Mouse (Mus musculus): ENCODE results near the gene Abcg8. TPM values are rescaled to one million over a fixed set of nuclear protein-coding genes. Genes with fewer than 3 reads are reported as not detected.

Abcg8 gene
- polyA plus RNA-seq, 1 experiment from 2014 or later: 0.14 TPM

DNA sequence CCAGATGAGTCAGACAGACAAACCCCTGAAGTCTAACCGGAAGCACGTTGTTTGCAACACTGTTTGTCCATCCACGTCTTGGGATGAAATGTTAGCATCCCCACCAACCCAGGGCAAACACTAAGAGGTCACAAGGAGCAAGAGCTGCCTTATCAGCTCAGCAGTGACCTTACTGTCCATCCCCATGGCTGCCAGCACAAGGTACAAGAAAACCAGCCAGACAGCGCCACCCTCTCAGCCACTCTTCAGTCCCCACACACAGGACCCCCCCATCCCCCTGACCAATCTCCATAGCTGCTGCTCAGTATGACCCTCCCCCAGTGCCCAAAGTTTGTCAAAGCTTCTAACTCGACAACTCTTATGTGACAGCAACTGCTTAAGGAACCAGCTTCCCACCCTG lies 41.3 kb downstream of the Abcg8 start:
- 75% methylated on average over 5 of the region's 5 CpGs for WGBS (ENCODE audit: insufficient replicate concordance)
- H3K4me1 ChIP-seq: no peaks in the 10 kb centered on the region
- no peak overlapping the region for H3K4me2 ChIP-seq
- no peak overlapping the region for H3K9ac ChIP-seq
- H3K4me3 ChIP-seq: no peak overlapping the region
- ATAC-seq: no peak
- no peak overlapping the region for H3K27ac ChIP-seq
- H3K36me3 ChIP-seq: peaks cover 82% of the 10 kb centered on the region
- H3K27me3 ChIP-seq (replicated peaks): no peaks in the 10 kb centered on the region
- H3K9me3 ChIP-seq (replicated peaks): no peaks in the 10 kb centered on the region

DNA sequence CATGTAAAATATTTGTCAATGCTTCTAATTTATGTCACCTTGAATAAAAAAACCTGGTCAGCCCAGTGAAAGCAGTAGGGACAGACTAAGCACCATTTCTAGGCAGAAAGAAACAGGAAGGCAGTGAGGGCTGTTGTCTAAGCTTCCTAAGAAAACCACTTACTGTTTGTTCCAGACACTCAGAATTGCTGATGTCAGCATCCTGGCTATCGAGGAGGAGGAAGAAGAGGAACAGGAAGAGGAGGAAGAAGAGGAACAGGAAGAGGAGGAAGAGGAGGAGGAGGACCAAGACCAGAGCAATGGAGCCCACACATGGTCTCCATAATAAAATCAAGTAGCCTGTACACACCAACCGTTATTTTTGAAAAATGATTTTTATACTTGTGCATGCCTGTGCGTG lies 43.0 kb downstream of the Abcg8 start:
- Histone ChIP-seq H3K9ac (no peak overlapping the region), H3K4me2 (no peak overlapping the region), H3K27ac (no peak overlapping the region), H3K36me3 (peaks cover 79% of the 10 kb centered on the region), H3K9me3 (replicated peaks) (no peaks in the 10 kb centered on the region), H3K27me3 (replicated peaks) (no peaks in the 10 kb centered on the region), H3K4me3 (no peak overlapping the region), H3K4me1 (no peaks in the 10 kb centered on the region)
- 62% methylated on average over 3 of the region's 3 CpGs for WGBS (ENCODE audit: insufficient replicate concordance)
- ATAC-seq: no peak

DNA sequence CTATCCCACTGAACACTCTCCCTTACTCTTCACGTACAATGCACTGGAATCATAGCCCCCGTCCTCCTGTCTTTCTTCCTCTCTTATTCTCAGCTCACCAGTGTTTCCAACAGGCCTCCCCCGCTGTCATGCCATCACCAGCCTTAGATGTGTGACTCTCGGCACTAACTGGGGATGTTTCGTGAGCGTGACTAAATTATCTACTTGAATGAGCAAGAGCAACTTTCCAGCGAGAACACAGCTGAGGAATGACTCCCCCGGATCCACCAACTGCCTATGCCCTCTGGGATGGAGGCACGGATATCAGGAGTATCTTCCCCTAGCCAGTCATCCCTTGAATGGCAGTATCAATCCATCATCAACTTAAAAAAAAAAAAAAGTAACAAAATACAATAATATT lies 47.9 kb downstream of the Abcg8 start:
- 82% methylated on average over 9 of the region's 9 CpGs for WGBS (ENCODE audit: insufficient replicate concordance)
- ATAC-seq: no peak
- H3K36me3 ChIP-seq: peaks cover 88% of the 10 kb centered on the region

DNA sequence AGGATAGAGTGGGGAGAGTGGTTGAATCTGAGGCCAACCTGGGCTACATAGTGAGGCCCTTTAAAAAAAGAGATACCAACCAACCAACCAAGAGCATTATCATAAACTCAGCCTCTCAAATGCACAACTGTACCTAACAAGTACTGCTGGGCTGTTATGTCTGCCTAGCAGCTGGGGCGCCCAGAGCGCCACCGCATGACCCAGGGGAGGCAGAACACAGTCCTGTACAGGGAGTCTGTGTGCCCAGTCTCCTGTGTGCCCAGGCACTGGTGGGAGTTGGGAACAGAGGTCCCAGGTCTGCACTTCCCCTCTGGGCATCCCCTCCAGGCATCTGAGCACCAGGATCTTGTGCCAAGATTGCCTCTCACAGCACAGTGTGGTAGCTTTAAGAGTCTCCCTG lies 49.1 kb downstream of the Abcg8 start:
- H3K9me3 ChIP-seq (replicated peaks): no peaks in the 10 kb centered on the region
- no peak overlapping the region for H3K4me3 ChIP-seq
- H3K9ac ChIP-seq: no peak overlapping the region
- H3K4me1 ChIP-seq: peaks cover 29% of the 10 kb centered on the region
- no peak overlapping the region for H3K4me2 ChIP-seq
- WGBS (ENCODE audit: insufficient replicate concordance): 91% methylated on average over 3 of the region's 3 CpGs
- no peak for ATAC-seq
- H3K36me3 ChIP-seq: peaks cover 88% of the 10 kb centered on the region
- H3K27me3 ChIP-seq (replicated peaks): no peaks in the 10 kb centered on the region
- H3K27ac ChIP-seq: no peak overlapping the region

More for the DNA sequence above, 47.9 kb downstream of the Abcg8 start:
- H3K4me3 ChIP-seq: no peak overlapping the region
- H3K27me3 ChIP-seq (replicated peaks): no peaks in the 10 kb centered on the region
- H3K4me2 ChIP-seq: no peak overlapping the region
- no peak overlapping the region for H3K9ac ChIP-seq
- H3K9me3 ChIP-seq (replicated peaks): no peaks in the 10 kb centered on the region
- H3K4me1 ChIP-seq: peaks cover 21% of the 10 kb centered on the region
- no peak overlapping the region for H3K27ac ChIP-seq

DNA sequence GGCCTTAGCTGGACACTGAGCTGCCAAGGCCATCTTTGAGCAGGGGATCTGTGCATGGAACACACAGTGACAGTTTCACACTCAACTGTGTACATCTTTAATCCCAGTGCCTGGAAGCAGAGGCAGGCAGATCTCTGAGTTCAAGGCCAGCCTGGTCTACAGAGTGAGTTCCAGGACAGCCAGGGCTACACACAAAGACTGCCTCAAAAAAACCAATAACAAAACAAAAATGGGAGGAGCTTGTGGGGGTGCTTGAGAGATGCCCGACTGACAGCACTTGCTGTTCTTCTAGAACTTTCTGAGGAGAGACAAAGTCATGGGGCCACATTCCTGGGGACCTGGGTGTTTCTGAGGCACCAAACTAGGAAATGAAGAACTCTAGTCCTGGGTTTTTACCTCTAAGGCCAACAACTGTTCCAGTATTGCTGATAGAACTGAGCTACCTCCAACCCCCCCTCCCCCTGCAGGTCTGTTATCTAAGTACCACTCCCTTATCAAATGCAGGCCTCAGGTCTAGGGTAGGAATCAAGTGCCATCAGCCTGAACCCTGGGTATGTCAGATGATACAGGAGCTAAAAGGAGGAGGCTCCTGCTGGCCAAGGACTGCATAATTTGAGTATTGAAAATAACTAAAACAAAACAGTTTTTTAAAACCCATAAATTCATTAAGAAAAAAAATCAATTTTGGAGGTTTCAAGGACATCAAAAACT lies 52.3 kb downstream of the Abcg8 start:
- no peaks in the 10 kb centered on the region for H3K27me3 ChIP-seq (replicated peaks)
- H3K36me3 ChIP-seq: peaks cover 83% of the 10 kb centered on the region
- H3K27ac ChIP-seq: peak overlapping the region; percentile 81
- H3K9me3 ChIP-seq (replicated peaks): no peaks in the 10 kb centered on the region
- 43% methylated on average over 1 of the region's 1 CpGs for WGBS (ENCODE audit: insufficient replicate concordance)
- peak; percentile 99 for ATAC-seq
- peak overlapping the region; percentile 49 for H3K4me2 ChIP-seq
- peak overlapping the region; percentile 39 for H3K9ac ChIP-seq
- H3K4me3 ChIP-seq: no peak overlapping the region
- H3K4me1 ChIP-seq: peaks cover 40% of the 10 kb centered on the region

DNA sequence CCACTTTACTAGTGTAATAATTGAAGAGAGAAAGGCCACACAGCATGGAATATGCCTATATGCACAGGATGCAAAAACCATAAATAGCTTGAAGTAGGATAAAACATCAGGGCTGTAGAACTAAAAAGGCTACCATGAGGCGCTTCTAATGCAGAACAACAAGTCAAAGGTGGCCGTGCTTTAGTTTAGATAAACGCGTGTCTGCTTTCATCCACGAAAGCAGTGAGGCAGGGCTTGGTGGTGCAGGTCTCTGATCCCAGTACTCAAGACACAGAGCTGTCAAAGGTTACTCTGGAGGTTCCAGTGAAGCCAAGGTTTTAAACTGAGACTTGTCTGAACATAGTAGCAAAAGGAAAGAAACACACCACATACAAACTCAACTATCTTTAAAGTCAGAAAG lies 53.0 kb downstream of the Abcg8 start:
- Histone ChIP-seq H3K36me3 (peaks cover 82% of the 10 kb centered on the region), H3K27me3 (replicated peaks) (no peaks in the 10 kb centered on the region), H3K4me2 (peak overlapping the region; percentile 49), H3K4me1 (peaks cover 40% of the 10 kb centered on the region), H3K27ac (peak overlapping the region; percentile 81), H3K9ac (peak overlapping the region; percentile 23; the same call in 1 of the 2 replicates), H3K9me3 (replicated peaks) (no peaks in the 10 kb centered on the region), H3K4me3 (no peak overlapping the region)
- peak; percentile 66 for ATAC-seq
- 41% methylated on average over 5 of the region's 5 CpGs for WGBS (ENCODE audit: insufficient replicate concordance)

DNA sequence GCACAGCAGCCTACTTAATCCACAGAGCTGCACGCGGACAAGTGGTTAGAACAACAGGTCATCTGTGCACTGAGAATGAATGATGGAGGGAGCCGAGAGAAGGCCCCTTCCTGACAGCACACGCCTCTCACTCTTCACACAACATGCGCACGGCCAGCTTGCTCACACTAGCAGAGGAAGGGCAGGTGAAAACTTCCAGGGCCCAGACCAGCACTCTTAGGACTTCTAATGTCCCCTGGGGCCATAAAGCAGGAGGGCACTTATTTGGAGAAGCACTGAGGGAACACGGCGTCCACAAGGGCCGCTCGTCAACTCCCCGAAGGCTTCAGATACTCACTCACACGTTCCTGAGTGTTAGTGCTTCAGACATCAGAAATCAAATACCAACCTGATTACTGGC lies 55.3 kb downstream of the Abcg8 start:
- ATAC-seq: no peak
- Histone ChIP-seq H3K4me1 (peaks cover 45% of the 10 kb centered on the region), H3K27me3 (replicated peaks) (no peaks in the 10 kb centered on the region), H3K36me3 (peaks cover 80% of the 10 kb centered on the region), H3K9ac (no peak overlapping the region), H3K9me3 (replicated peaks) (no peaks in the 10 kb centered on the region), H3K4me2 (no peak overlapping the region), H3K27ac (no peak overlapping the region; the same call in 1 of the 2 replicates), H3K4me3 (no peak overlapping the region)
- 90% methylated on average over 12 of the region's 12 CpGs for WGBS (ENCODE audit: insufficient replicate concordance)

DNA sequence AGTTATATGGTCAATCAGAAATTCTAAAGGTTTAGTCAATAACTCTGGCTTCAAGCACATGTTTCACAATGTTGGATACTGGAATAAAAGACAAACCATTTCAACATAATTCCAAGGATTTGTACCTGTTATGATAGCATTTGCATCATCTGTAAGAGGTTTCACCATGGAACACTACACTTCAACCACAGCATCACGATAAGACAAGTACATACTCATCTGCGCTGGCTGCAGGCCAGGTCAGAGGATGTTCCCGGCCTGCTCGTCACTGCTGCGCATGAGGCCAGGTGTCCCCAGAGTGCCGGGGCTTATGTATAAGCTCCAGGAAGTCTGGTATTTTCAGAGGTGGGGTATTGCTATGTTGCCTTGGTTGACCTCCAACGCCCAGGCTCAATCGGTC lies 56.5 kb downstream of the Abcg8 start:
- no peak overlapping the region for H3K27ac ChIP-seq

DNA sequence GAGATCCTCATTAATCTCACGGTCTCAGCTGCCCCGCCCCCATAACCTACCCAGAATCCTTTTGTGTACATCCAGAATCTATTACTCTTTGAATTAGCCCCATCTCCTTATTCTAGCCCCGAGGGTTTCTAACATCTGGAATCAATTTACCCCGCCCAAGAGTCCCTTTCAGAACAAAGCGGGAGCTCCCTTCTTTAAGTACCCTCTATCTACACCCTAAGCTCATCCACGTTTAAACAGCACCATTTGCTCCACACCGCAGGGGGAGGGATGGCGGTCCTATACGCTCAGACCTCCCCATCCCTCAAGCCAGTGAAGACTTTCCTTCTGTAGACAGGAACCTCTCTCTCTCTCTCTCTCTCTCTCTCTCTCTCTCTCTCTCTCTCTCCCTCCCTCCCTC lies 60.6 kb downstream of the Abcg8 start:
- Histone ChIP-seq H3K9ac (no peak overlapping the region), H3K36me3 (peaks cover 65% of the 10 kb centered on the region), H3K9me3 (replicated peaks) (no peaks in the 10 kb centered on the region), H3K27ac (no peak overlapping the region), H3K4me3 (no peak overlapping the region), H3K27me3 (replicated peaks) (no peaks in the 10 kb centered on the region), H3K4me2 (no peak overlapping the region), H3K4me1 (peaks cover 12% of the 10 kb centered on the region)
- 80% methylated on average over 9 of the region's 9 CpGs for WGBS (ENCODE audit: insufficient replicate concordance)
- ATAC-seq: no peak

More for the DNA sequence above, 56.5 kb downstream of the Abcg8 start:
- H3K27me3 ChIP-seq (replicated peaks): no peaks in the 10 kb centered on the region
- H3K4me1 ChIP-seq: peaks cover 43% of the 10 kb centered on the region
- ATAC-seq: no peak
- H3K9ac ChIP-seq: no peak overlapping the region
- WGBS (ENCODE audit: insufficient replicate concordance): 86% methylated on average over 8 of the region's 8 CpGs
- peaks cover 72% of the 10 kb centered on the region for H3K36me3 ChIP-seq
- H3K4me3 ChIP-seq: no peak overlapping the region
- no peak overlapping the region for H3K4me2 ChIP-seq
- no peaks in the 10 kb centered on the region for H3K9me3 ChIP-seq (replicated peaks)

DNA sequence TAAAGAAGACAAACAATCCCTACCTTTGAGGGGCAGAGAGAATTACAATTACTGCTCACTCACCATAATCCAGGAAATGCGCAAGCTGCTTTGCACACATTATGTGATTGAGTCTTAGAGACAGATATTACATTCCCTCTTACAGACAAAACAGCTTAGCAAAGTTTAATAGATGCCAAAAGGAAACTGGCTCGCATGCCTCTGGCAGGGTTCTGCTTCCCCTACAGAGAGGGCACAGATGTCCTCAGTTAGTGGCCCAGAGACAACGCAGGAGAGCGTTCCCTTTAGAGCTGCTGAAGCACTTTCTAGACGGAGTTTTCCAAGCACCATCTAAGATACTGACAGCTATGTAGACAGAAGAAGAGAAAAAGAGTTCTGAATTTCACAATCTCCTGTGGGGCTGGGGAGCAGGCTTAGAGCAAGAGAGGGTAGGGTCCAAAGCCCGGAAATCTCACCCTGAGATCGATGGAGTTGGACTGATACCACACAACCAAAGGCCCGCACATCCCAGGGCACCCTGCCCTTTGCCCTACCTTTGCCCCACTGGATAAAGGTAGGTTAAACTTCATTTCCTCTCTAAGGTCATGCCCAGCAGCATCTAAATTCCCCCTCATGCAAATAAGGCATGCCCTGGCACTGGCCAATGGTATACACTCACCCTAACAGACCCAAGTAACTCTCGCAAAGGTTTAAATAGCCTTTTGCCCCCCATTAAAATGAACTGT lies 62.1 kb downstream of the Abcg8 start:
- no peaks in the 10 kb centered on the region for H3K27me3 ChIP-seq (replicated peaks)
- H3K27ac ChIP-seq: peak overlapping the region; percentile 58; the same call in 1 of the 2 replicates
- no peaks in the 10 kb centered on the region for H3K9me3 ChIP-seq (replicated peaks)
- H3K4me3 ChIP-seq: no peak overlapping the region
- 87% methylated on average over 9 of the region's 9 CpGs for WGBS (ENCODE audit: insufficient replicate concordance)
- ATAC-seq: peak; percentile 77
- H3K4me1 ChIP-seq: peaks cover 14% of the 10 kb centered on the region
- no peak overlapping the region for H3K9ac ChIP-seq
- peaks cover 60% of the 10 kb centered on the region for H3K36me3 ChIP-seq
- no peak overlapping the region for H3K4me2 ChIP-seq

DNA sequence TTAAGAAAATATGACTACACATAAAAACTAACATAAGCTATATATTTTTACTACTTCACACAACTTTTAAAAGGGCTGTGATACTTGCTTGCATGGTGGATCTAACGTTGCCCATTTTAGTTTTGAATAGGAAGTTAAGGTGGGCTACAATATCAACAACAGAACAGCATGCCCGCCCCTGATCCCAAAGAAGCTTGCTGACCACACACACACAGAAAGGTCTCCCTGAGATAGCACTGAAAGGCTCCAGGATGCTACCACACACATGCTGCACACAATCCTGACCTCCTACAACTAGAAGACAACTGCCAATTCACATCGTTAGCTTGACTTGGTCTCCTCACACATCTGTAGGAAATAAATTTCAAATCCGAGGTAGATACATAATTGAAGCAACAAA lies 68.2 kb downstream of the Abcg8 start:
- Histone ChIP-seq H3K9me3 (replicated peaks) (no peaks in the 10 kb centered on the region), H3K4me1 (0 out of 2 replicates have a peak, but pooled peaks cover 4% of the 10 kb centered on the region), H3K27me3 (replicated peaks) (no peaks in the 10 kb centered on the region), H3K36me3 (peaks cover 53% of the 10 kb centered on the region), H3K9ac (no peak overlapping the region), H3K4me2 (no peak overlapping the region), H3K27ac (no peak overlapping the region), H3K4me3 (no peak overlapping the region)
- 70% methylated on average over 4 of the region's 4 CpGs for WGBS (ENCODE audit: insufficient replicate concordance)
- no peak for ATAC-seq

DNA sequence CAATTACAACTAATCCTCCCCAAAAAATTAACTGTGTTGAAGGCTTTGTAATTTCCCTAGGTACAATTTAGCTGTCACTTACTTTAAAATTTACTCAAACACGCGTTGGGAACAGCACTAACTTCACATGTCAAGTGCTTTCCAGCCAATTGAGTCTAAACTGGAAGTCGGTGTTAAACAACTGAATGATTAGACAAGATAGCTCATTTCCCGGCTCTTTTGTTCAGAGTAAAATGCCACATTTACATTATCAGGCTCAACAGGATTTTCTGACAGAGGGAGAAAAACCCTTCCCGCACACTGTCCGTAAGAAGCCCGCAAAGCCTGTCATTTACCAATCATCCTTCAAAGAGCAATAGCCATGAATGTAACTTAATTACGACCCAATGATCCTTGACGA lies 68.9 kb downstream of the Abcg8 start:
- no peak for ATAC-seq
- WGBS (ENCODE audit: insufficient replicate concordance): 80% methylated on average over 9 of the region's 9 CpGs
- peaks cover 54% of the 10 kb centered on the region for H3K36me3 ChIP-seq

More for the DNA sequence above, 68.9 kb downstream of the Abcg8 start:
- Histone ChIP-seq H3K27me3 (replicated peaks) (no peaks in the 10 kb centered on the region), H3K9ac (no peak overlapping the region), H3K9me3 (replicated peaks) (no peaks in the 10 kb centered on the region), H3K4me3 (no peak overlapping the region), H3K27ac (no peak overlapping the region), H3K4me2 (no peak overlapping the region), H3K4me1 (0 out of 2 replicates have a peak, but pooled peaks cover 4% of the 10 kb centered on the region)
